Mouse (Mus musculus) central nervous system, embryonic 18 days (tissue): ENCODE measurements around the gene Cdr2l. TPM values are rescaled to one million over a fixed set of nuclear protein-coding genes. Genes with fewer than 3 reads are reported as not detected.

Experiments
- polyA plus RNA-seq: library from polyadenylated mRNA; depleted of rRNA; stranded (reverse); fragments of >200 nt; gene quantifications from 2 replicates; pipeline ENCODE4 v1.2.3, GENCODE M21; 2012; rRNA removed

The Cdr2l gene
- polyA plus RNA-seq = 31.5 and 32.2 TPM in 2 replicates

DNA sequence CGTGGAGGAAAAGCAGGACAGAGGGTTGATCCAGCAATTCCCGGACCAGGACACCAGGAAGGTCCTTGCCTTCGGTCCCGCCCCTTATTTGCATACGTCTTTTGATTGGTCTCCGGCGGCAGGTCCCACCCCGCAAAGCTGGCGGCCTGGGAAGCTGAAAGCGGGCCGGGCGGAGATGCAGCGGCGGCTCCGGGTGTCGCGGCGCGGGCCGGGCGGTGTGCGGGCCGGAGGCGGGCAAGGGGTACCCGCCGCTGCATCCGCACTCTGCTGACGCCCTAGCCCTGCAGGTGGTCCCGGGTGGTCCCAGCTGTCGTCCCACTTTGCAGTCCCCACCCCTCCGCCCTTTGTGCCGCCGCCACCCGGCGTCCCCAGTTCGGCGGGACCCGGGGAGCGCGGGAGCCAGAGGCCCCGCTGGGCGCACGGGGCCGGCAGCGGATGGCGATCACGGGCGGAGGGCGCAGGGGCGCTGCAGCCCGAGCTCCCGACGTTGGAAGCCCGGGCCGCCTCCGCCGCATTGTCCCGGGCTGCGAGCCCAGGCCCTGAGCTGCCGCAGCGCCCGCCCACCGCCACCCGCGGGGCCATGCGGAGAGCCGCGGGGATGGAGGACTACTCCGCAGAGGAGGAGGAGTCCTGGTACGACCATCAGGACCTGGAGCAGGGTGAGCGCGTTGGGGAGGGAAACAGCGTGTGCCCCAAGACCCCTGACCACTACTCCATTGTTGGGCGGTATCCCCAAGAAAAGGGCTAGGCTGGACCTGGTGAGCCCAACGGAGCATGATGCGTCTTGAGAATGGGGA lies at the start of gene Cdr2l:
Gene Cdr2l (plus strand): TSS at position 174 of the 797 bp plus-strand sequence.

DNA sequence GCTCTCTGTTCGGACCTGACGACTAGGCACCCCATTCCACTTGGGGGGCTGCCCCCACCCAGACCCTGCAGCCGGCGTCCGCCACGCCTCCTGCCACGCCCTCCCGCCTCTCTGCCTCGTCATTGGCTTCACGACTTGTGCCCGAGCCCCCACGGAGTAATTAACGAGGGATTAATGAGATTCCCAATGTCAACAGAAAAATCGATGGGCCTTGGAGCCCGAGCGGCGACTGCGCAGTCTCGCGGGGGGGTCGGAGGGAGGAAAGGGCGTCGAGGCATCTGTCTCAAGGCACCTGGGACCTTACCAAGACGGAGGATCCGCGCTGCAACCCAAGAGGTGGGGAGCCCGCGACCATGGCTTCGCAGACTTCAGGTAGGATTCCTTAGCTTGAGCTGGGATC lies 47.2 kb upstream of the Cdr2l start, which contains the start of gene Otop3:
Gene Otop3 (plus strand): TSS at position 201 of the 400 bp plus-strand sequence.

DNA sequence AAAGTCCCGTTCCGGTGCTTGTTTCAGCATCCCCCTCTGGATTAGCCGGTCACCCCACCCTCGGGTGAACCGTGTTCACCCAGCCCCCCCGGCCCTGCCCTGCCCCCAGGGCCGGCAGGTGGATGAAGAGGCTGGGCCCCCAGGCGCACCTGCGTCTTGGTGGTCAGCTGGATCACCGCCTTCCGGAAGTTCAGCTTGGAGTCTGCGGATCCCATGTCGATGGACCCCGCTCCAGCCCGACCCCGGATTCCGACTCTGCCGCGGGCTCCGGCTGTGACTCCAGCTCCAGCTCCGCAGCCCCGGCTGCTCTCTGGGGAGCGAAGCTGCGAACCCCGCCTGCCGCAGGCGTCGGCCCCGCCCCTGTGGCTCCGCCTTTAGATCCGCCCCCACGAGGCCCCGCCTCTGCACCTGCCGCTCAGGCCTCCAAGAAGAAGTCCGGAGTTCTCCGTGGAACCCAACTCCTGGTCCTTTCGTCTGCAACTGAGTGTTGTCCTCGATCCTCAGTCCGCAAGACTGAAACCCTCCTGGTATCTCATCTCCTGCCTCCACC lies 14.2 kb upstream of the Cdr2l start, which contains the start of gene Hid1:
Gene Hid1 (minus strand): TSS at position 362 of the 550 bp plus-strand sequence.

DNA sequence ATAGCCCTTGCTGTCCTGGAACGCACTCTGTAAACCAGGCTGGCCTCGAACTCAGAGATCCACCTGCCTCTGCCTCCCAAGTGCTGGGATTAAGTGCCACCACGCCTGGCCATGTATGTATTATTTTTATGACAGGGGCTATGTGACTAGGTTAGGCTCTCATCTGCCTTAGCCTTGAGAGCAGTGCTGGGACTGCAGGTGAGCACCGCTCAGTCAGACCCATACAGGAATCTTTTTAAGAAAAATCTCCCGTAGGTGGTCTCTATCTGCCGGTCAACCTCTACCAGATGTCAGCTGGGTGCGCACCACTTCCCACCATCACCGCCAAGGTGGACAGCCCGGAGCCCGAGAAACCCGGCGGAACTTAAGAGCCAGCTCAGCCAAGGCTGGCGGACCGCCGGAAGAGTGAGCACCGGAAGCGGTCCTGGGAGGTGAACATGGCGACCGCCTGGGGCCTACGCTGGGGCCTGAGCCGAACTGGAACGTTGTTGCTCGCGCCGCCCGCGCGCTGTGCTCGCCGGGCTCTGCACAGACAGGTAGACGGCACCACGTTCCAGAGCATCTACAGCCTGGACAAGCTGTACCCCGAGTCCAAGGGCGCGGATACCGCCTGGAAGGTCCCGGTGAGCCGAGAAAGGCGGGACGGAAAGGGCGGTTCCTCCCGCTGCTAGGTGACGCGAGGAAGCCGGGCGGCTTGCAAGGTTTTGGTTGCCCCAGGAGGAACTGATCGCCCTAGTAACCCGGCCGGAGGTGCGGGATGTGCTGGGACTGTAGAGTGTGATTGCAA lies 21.8 kb downstream of the Cdr2l start, which contains the start of gene Mrpl58:
Gene Mrpl58 (plus strand): TSS at position 415 of the 787 bp plus-strand sequence.

GRCm38 (mm10) chr11:115419531-115420237 lies 38.0 kb downstream of the Cdr2l start, which contains the start of the genes Atp5h and Kctd2:
Gene Atp5h, minus strand, starts transcription at chr11:115419962.
Gene Kctd2, plus strand, starts transcription at chr11:115420128.

DNA sequence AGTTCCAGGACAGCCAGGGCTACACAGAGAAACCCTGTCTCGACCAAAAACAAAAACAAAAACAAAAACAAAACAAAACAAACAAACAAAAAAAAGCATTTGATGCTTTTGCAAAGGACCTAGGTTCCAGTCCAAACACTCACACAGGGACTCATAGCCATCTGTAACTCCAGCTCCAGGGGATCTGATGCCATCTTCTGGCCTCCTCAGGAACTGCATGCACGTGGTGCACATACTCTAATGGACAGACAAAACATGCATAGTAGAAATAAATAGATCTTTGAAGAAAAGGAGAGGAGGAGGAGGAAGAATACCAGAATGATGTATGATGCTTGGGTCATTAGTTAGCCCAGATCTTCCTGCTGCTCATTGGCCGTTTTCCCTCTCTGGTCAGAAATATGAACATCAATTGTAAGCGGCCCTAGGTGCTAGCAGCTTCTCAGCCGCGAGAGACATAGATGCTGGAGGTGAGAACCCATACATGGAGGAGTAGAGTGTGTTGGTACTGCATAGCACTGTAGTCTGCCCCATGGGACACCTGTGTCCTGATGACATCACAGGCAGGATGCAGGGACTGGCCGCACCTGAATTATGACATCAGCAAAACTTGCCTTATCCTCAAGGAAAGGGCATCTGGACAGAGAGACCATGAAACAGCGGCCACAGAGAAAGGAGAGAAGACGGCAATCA lies 58.3 kb downstream of the Cdr2l start, which contains the start of gene Trim80:
Gene Trim80 (plus strand): TSS at position 640 of the 690 bp plus-strand sequence.

Other genes with a start within 250 kb of the Cdr2l start
- gene Cd300lf, start 247.9 kb upstream of the Cdr2l start, polyA plus RNA-seq = 0.18 and 0.36 TPM in 2 replicates
- 41.7 and 45.8 TPM in 2 replicates for gene Slc9a3r1, start 218.6 kb upstream of the Cdr2l start, polyA plus RNA-seq
- gene Tmem104, start 194.4 kb upstream of the Cdr2l start, polyA plus RNA-seq = 5.5 and 7.7 TPM in 2 replicates
- gene Nat9, start 194.1 kb upstream of the Cdr2l start, polyA plus RNA-seq = 19.2 and 20.9 TPM in 2 replicates
- 2.6 and 3.1 TPM in 2 replicates for gene Grin2c, start 114.7 kb upstream of the Cdr2l start, polyA plus RNA-seq
- gene Fdxr, start 104.9 kb upstream of the Cdr2l start, polyA plus RNA-seq = 31.3 and 33.1 TPM in 2 replicates
- gene Fads6, start 84.3 kb upstream of the Cdr2l start, polyA plus RNA-seq = 4.2 and 4.5 TPM in 2 replicates
- 0.07 and 0.16 TPM in 2 replicates for gene Otop2, start 74.8 kb upstream of the Cdr2l start, polyA plus RNA-seq
- gene Ush1g, start 59.9 kb upstream of the Cdr2l start, polyA plus RNA-seq = 0.06 and 0.13 TPM in 2 replicates
- 0.62 and 0.68 TPM in 2 replicates for gene Otop3, start 47.2 kb upstream of the Cdr2l start, polyA plus RNA-seq
- 56.4 and 69.3 TPM in 2 replicates for gene Hid1, start 14.2 kb upstream of the Cdr2l start, polyA plus RNA-seq
- gene Mrpl58, start 21.8 kb downstream of the Cdr2l start, polyA plus RNA-seq = 103 and 122 TPM in 2 replicates
- gene Atp5h, start 38.0 kb downstream of the Cdr2l start, polyA plus RNA-seq = 444 and 496 TPM in 2 replicates
- 49.7 and 50.7 TPM in 2 replicates for gene Kctd2, start 38.2 kb downstream of the Cdr2l start, polyA plus RNA-seq
- gene Trim80, start 58.6 kb downstream of the Cdr2l start, polyA plus RNA-seq = 0.09 TPM in 1 of 2 replicates, not detected in the other
- 0.10 TPM in 1 of 2 replicates, not detected in the other for gene Slc16a5, start 80.6 kb downstream of the Cdr2l start, polyA plus RNA-seq
- 9.9 and 10.3 TPM in 2 replicates for gene Armc7, start 93.8 kb downstream of the Cdr2l start, polyA plus RNA-seq
- 69.7 and 88.0 TPM in 2 replicates for gene Nt5c, start 109.9 kb downstream of the Cdr2l start, polyA plus RNA-seq
- gene Jpt1, start 132.5 kb downstream of the Cdr2l start, polyA plus RNA-seq = 1,339 and 1,384 TPM in 2 replicates
- 630 and 633 TPM in 2 replicates for gene Sumo2, start 154.4 kb downstream of the Cdr2l start, polyA plus RNA-seq
- 122 and 125 TPM in 2 replicates for gene Nup85, start 182.5 kb downstream of the Cdr2l start, polyA plus RNA-seq
- 40.5 and 43.5 TPM in 2 replicates for gene Mrps7, start 222.0 kb downstream of the Cdr2l start, polyA plus RNA-seq
- gene Gga3, start 222.1 kb downstream of the Cdr2l start, polyA plus RNA-seq = 44.8 and 47.4 TPM in 2 replicates
- 20.5 and 21.5 TPM in 2 replicates for gene Mif4gd, start 231.1 kb downstream of the Cdr2l start, polyA plus RNA-seq
- 71.3 and 78.6 TPM in 2 replicates for gene Slc25a19, start 246.4 kb downstream of the Cdr2l start, polyA plus RNA-seq